Mouse (Mus musculus): ENCODE data around the gene Smarca4.

The Smarca4 gene

GRCm38 (mm10) chr9:21601073-21601472 is 14.9 kb upstream of the Smarca4 start:
- DNase-seq (ENCODE audit: low spot score) = no peak

- DNase-seq (ENCODE audit: low spot score) = peak; percentile 88
These were observed 14.1 kb upstream of the Smarca4 start for GRCm38 (mm10) chr9:21601722-21602399.

DNA sequence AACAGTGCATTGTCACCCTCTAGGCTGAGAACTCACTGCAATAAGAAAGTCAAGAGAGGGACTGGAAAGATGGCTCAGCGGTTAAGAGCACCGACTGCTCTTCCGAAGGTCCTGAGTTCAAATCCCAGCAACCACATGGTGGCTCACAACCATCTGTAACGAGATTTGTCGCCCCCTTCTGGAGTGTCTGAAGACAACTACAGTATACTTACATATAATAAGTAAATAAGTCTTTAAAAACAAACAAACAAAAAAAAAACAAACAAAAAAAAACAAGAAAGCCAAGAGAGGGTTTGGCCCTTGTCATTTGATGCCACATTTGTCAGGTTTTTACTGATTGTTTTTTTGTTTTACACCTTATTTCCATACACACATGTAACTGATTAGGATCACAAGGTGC is 11.8 kb upstream of the Smarca4 start:
- no peak for DNase-seq (ENCODE audit: low spot score)

DNA sequence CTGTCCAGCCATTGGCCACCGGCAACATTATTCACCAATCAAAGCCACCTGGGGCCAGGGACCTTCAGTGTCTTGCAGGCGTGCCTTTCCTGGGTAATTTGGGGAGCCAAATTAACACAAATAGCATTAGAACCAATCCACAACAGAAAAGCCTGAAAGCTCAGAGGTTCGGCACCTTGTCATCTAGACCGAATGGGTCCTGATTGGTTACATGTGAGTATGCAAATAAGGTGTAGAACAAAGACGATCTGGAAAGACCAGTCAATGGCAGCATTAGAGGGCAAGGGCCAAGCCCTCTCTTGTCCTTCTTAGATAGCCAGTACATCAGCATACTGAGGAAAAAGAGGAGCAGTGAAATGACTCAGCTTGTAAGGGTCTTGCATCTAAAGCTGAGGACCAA is 10.1 kb upstream of the Smarca4 start:
- no peak for DNase-seq (ENCODE audit: low spot score)

- DNase-seq (ENCODE audit: low spot score) = no peak
These were observed 9.3 kb upstream of the Smarca4 start for GRCm38 (mm10) chr9:21606648-21607047.

DNA sequence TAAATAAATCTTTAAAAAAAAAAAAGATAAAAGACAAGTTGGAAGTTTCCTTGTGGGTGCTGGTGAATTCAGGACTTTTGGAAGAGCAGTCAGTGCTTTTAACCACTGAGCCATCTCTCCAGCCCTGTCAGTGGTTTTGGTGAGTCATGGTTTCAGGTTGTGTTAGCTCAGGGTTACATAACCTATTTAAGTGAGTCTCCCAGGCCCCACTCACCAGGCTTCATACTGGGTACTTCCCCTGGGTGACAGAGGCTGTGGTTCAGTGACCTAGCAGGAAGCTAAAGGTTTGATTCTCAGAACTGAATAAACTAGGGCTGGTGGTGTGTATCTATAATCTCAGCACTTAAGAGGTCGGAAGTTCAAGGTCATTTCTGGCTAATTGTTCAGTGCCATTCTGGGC is 6.1 kb upstream of the Smarca4 start:
- DNase-seq (ENCODE audit: low spot score) = no peak

DNA sequence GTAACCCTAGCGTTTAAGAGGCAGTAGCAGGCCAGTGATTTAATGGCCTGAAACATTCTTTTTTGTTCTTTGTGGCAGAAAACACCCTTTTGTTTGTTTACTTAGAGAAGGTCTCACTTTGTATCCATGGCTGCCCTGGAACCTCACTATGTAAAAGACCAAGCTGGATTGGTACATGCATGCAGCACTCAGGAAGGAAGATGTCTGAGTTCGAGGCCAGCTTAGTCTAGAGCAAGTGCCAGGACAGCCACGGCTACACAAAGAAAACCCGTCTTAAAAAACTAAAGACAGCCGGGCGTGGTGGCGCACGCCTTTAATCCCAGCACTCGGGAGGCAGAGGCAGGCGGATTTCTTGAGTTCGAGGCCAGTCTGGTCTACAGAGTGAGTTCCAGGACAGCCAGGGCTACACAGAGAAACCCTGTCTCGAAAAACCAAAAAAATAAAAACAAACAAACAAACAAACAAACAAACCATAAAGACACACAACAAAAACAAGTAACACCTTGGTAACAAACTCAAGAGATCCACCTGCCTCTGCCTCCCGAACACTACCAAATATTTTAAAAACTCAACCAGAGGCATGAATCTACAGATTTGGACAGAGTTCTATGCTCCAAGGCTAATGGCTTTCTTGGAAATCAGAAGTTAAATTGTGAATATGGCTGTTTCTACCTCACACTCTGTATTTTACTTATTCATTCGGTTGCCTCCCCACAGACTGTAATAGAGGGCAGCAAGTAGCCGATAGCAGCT is 929 bp upstream of the Smarca4 start:
- no peak for DNase-seq (ENCODE audit: low spot score)

DNA sequence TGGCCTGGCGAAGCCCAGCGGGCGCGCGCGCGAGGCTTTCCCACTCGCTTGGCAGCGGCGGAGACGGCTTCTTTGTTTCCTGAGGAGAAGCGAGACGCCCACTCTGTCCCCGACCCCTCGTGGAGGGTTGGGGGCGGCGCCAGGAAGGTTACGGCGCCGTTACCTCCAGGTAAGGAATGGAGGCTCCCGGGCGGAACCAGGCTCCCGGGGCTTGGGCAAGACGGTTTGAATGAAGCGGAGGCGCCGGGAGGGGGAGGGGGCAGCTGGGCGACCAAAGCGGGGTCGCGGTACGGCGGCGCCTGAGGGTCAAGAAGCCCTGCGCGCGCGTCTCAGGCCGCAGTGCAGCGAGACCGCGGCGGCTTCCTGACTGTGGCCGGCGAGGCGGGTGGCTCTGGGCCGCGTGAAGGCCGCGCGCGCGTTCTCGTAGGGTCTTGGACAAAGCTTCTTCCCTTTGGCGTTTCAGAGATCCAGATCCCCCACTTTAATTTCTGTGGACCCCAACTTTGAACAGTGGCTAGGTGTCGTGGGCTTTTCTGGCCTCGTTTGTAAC is 338 bp downstream of the Smarca4 start:
- peak; percentile 94 for DNase-seq (ENCODE audit: low spot score)

DNA sequence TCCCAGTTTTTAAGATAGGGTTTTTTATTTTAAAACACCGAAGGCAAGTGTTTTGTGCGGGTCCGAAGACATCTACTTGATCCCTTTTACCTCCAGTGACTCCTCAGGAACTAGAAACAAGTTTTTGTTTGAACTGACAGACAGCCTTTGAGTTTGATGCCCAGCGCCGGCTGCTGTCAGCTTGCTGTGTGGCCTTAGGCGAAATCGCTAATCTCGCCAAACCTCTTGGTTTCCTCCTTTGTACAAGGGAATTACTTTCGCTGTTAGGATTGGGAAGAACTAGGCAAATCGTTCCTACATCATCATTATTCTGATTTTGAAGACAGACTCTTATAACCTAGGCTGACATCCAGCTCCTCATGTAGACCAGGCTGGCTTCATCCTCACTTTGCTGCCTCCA is 1.1 kb downstream of the Smarca4 start:
- peak; percentile 56 for DNase-seq (ENCODE audit: low spot score)

DNA sequence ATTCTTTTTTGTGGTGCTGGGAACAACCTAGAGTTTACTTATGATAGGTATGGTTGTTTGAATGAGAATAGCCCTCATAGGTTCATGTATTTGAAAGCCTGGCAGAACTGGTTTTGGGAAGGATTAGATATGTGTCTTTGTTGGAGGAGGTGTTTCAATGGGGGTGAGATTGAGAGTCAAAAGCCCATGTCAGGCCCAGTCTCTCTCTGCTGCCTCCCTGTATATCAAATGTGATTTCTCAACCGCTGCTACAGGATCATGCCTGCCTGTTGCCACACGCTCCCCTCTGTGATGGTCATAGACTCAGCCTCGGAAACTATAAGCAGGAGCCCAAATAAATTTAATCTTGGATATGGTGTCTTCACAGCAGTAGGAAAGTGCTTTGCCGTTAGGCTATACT is 4.3 kb downstream of the Smarca4 start:
- no peak for DNase-seq (ENCODE audit: low spot score)

DNA sequence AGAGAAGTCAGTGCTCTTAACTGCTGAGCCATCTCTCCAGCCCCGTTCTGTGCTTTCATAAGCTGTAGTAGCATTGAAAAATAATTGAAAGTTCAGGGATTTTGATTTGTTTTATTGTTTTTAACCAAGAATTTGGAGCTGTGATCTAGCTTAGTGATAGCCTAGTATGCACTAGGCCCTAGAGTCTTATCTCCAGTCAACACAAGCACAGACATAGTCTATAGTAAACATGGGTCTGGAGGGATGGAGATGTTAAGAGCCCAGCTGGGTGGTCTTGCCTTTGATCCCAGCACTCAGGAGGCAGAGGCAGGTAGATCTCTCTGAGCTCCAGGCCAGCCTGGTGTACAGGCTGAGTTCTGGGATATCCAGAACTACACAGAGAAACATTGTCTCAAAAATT is 6.7 kb downstream of the Smarca4 start:
- DNase-seq (ENCODE audit: low spot score) = no peak

GRCm38 (mm10) chr9:21625342-21626339 is 9.7 kb downstream of the Smarca4 start:
- no peak for DNase-seq (ENCODE audit: low spot score)

- DNase-seq (ENCODE audit: low spot score) = peak; percentile 14
These were observed 10.6 kb downstream of the Smarca4 start for GRCm38 (mm10) chr9:21626571-21626970.

GRCm38 (mm10) chr9:21627145-21627795 is 11.3 kb downstream of the Smarca4 start:
- no peak for DNase-seq (ENCODE audit: low spot score)

GRCm38 (mm10) chr9:21630673-21631072 is 14.7 kb downstream of the Smarca4 start:
- DNase-seq (ENCODE audit: low spot score) = peak; percentile 46

DNA sequence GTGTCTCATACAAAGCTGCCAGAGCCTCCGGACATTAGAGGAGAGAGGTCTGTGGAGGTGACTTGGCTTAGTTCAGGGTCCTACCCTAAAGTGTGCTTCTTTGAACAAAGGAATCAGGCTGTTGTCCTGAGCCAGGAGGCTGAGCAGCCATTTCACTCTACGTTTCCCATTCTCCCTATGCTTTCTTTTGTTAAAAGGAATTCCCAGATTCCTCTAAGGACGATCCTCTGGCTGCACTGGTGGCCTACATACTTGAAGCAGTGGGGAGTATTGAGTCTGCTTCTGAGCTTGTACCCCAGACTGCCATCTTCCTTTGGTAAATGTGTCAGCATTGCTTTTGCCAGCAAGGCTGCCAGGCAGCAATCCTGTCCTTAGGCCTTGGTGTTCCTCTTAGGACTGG is 17.1 kb downstream of the Smarca4 start:
- no peak for DNase-seq (ENCODE audit: low spot score)

GRCm38 (mm10) chr9:21635639-21636038 is 19.7 kb downstream of the Smarca4 start:
- DNase-seq (ENCODE audit: low spot score) = no peak

DNA sequence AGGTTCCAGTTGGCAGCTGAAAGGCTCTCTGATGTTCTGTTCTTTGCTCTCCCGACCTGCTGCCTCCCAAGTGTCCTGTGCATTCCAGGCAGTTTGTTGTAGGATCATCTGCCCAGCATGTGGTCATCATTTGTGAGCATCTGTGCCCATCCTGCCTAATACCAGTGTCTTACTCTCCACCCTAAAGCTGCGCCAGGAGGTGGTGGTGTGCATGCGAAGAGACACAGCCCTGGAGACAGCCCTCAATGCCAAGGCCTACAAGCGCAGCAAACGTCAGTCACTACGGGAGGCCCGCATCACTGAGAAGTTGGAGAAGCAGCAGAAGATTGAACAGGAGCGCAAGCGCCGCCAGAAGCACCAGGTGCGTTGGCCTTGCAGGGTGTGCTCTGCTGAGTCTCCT is 23.1 kb downstream of the Smarca4 start:
- no peak for DNase-seq (ENCODE audit: low spot score)

- no peak for DNase-seq (ENCODE audit: low spot score)
These were observed 30.4 kb downstream of the Smarca4 start for GRCm38 (mm10) chr9:21646366-21646765.

DNA sequence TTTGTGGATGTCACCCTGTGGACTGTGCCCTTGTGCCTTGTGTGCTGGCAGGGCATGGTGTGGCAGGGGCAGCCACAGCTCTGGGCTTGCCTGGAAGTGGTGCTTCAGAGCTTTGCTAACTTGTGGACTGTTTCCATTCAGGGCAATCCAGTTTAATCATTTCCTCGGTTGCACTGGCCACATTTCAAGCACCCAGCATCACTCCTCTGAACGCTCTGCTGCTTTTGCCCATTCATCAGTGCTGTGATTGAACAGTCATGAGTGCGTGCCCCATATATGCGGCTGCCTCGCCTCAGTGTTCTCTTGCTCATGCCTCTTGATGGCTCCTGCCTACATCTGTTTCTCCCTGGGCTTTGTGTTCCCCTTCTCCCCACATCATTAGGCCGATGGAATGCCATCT is 31.8 kb downstream of the Smarca4 start:
- DNase-seq (ENCODE audit: low spot score) = no peak

DNA sequence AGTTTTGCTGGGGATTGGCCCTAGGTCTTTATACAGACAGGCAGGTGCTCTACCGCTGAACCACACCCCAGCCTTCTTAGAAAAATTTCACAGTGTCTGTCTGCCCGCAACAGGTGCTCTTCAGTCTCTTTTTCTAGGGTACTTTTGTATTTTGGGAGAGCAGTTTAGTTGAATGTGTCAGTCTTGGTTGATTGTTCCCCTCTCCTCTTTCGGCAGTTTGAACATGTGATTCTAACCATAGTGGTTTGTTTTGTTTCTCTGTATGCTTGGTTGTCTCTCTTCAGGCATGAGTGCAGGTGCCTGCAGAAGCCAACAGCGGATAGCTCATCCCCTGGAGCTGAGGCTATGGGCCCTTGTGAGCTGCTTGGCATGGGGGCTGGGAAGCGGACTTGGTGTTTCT is 36.3 kb downstream of the Smarca4 start:
- no peak for DNase-seq (ENCODE audit: low spot score)

DNA sequence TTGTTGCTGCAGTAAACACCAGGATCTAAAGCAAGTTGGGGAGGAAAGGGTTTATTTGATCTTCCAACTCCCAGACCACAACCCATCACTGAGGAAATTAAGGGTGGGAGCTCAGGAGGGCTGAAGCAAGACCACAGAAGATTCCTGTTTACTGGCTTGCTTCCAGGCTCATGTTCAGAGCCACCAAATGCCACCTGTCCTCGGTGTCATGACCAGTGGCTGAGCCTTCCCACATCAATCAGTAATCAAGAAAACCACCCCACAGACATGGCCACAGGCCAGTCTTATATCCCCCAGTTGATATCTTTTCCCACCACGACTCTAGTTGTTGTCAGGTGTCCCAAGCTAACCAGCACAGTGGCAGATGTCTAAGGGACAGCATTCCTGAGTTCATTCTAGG is 37.3 kb downstream of the Smarca4 start:
- DNase-seq (ENCODE audit: low spot score) = no peak

Data from embryo, embryonic 10.5 days (tissue).